Mouse (Mus musculus) MEL (cell line): ENCODE measurements around the gene Akap11. TPM values are rescaled to one million over a fixed set of nuclear protein-coding genes. Genes with fewer than 3 reads are reported as not detected.

Experiments
- DNase-seq: peaks from one replicate; pipeline ENCODE4 v3.0.0; 2011; ENCODE audit warnings: low read depth, low spot score
- H3K27ac ChIP-seq: 2 replicates; pipeline ENCODE4 v1.5.1; 2012; ENCODE audit warnings: low read depth, mild to moderate bottlenecking, control low read depth, low read length, moderate library complexity; ENCODE audit not compliant: control insufficient read depth
- H3K27me3 ChIP-seq, 2 experiments: fragments of 150-350 bp in 1 of 2; sonication (generic) in 1 of 2; 2 replicates each; pipeline ENCODE4 v1.6.1; 2012; ENCODE audit warnings: low read length in 2 of 2, mild to moderate bottlenecking in 2 of 2, improper control_type of control experiment in 1 of 2, moderate library complexity in 1 of 2; ENCODE audit not compliant: insufficient read depth in 2 of 2, control insufficient read depth in 1 of 2
- H3K36me3 ChIP-seq, 2 experiments: 2 replicates each; pipeline ENCODE4 v1.6.1; 2012 to 2014; ENCODE audit warnings: low read length in 2 of 2, improper control_type of control experiment in 1 of 2, inconsistent platforms in 1 of 2, mild to moderate bottlenecking in 1 of 2; ENCODE audit not compliant: insufficient read depth in 2 of 2, control insufficient read depth in 1 of 2
- H3K4me1 ChIP-seq, 2 experiments: fragments of 150-350 bp in 1 of 2; sonication (generic) in 1 of 2; 2 replicates each; pipeline ENCODE4 v1.6.1; 2012; ENCODE audit warnings: low read length in 2 of 2, improper control_type of control experiment in 1 of 2, mild to moderate bottlenecking in 1 of 2; ENCODE audit not compliant: insufficient read depth in 2 of 2, control insufficient read depth in 1 of 2
- H3K4me3 ChIP-seq, 2 experiments: fragments of 150-350 bp in 1 of 2; sonication (generic) in 1 of 2; 2 replicates each; pipeline ENCODE4 v1.5.1; 2012; ENCODE audit warnings: low read depth in 2 of 2, low read length in 2 of 2, mild to moderate bottlenecking in 2 of 2, moderate library complexity in 2 of 2, control low read depth in 1 of 2, improper control_type of control experiment in 1 of 2; ENCODE audit not compliant: control insufficient read depth in 1 of 2, insufficient read depth in 1 of 2
- H3K79me2 ChIP-seq: 2 replicates; pipeline ENCODE4 v1.6.1; 2012; ENCODE audit warnings: mild to moderate bottlenecking, low read length, moderate library complexity; ENCODE audit not compliant: control insufficient read depth, poor library complexity, insufficient read depth
- H3K9ac ChIP-seq: 2 replicates; pipeline ENCODE4 v1.6.1; 2012; ENCODE audit warnings: low read depth, mild to moderate bottlenecking, control low read depth, low read length, moderate library complexity; ENCODE audit not compliant: control insufficient read depth, poor library complexity, severe bottlenecking
- H3K9me3 ChIP-seq: fragments of 150-350 bp; sonication (generic); replicated peaks from 2 replicates; pipeline ENCODE4 v1.6.1; 2012; ENCODE audit warnings: mild to moderate bottlenecking, low read length, improper control_type of control experiment, moderate library complexity; ENCODE audit not compliant: insufficient read depth
- CTCF ChIP-seq, 3 experiments: IDR thresholded peaks in 2 of 3; conservative IDR thresholded peaks in 1 of 3; 2 replicates each; pipeline ENCODE4 v1.5.1; 2011 to 2012; ENCODE audit warnings: low read length in 3 of 3, low read depth in 2 of 3, mild to moderate bottlenecking in 2 of 3, improper control_type of control experiment in 1 of 3, inconsistent platforms in 1 of 3, mixed read lengths in 1 of 3, moderate library complexity in 1 of 3; ENCODE audit not compliant: control insufficient read depth in 1 of 3, insufficient read depth in 1 of 3, poor library complexity in 1 of 3, severe bottlenecking in 1 of 3
- ELF1 ChIP-seq: IDR thresholded peaks from 2 replicates; pipeline ENCODE4 v1.6.1; 2014; ENCODE audit warnings: low read depth, mild to moderate bottlenecking, inconsistent platforms, low read length, improper control_type of control experiment, moderate library complexity
- JUND ChIP-seq: IDR thresholded peaks from 2 replicates; pipeline ENCODE4 v1.6.1; 2011; ENCODE audit warnings: low read depth, mild to moderate bottlenecking, improper control_type of control experiment, low read length
- MEF2A ChIP-seq: IDR thresholded peaks from 2 replicates; pipeline ENCODE4 v1.6.1; 2014; ENCODE audit warnings: low read depth, mild to moderate bottlenecking, inconsistent platforms, low read length, improper control_type of control experiment; ENCODE audit not compliant: poor library complexity, insufficient replicate concordance, severe bottlenecking; ENCODE audit errors: extremely low read depth
- MXI1 ChIP-seq: IDR thresholded peaks from 2 replicates; pipeline ENCODE4 v1.6.1; 2011; ENCODE audit warnings: mild to moderate bottlenecking, low read depth, low read length, improper control_type of control experiment
- MYC ChIP-seq: IDR thresholded peaks from 2 replicates; pipeline ENCODE4 v1.6.1; 2011; ENCODE audit warnings: low read depth, mild to moderate bottlenecking, low read length, improper control_type of control experiment, moderate library complexity
- NRF1 ChIP-seq: IDR thresholded peaks from 2 replicates; pipeline ENCODE4 v1.6.1; 2014; ENCODE audit warnings: low read depth, mild to moderate bottlenecking, inconsistent platforms, low read length, improper control_type of control experiment, moderate library complexity; ENCODE audit not compliant: poor library complexity, insufficient read depth, severe bottlenecking
- POLR2AphosphoS2 ChIP-seq: IDR thresholded peaks from 2 replicates; pipeline ENCODE4 v1.6.1; 2011; ENCODE audit warnings: low read length, improper control_type of control experiment
- RAD21 ChIP-seq: IDR thresholded peaks from 2 replicates; pipeline ENCODE4 v1.6.1; 2011; ENCODE audit warnings: mild to moderate bottlenecking, low read depth, low read length, improper control_type of control experiment
- TAL1 ChIP-seq: IDR thresholded peaks from 2 replicates; pipeline ENCODE4 v1.6.1; 2012; ENCODE audit warnings: mild to moderate bottlenecking, inconsistent platforms, low read length, moderate library complexity, mixed read lengths
- TCF12 ChIP-seq: IDR thresholded peaks from 2 replicates; pipeline ENCODE4 v1.6.1; 2014; ENCODE audit warnings: low read depth, mild to moderate bottlenecking, inconsistent platforms, low read length, improper control_type of control experiment, moderate library complexity
- UBTF ChIP-seq: IDR thresholded peaks from 2 replicates; pipeline ENCODE4 v1.6.1; 2012; ENCODE audit warnings: low read depth, mild to moderate bottlenecking, inconsistent platforms, low read length, improper control_type of control experiment, moderate library complexity, borderline replicate concordance; ENCODE audit not compliant: insufficient read depth
- USF1 ChIP-seq: IDR thresholded peaks from 2 replicates; pipeline ENCODE4 v1.6.1; 2014; ENCODE audit warnings: low read depth, mild to moderate bottlenecking, inconsistent platforms, low read length, improper control_type of control experiment, moderate library complexity
- ZMIZ1 ChIP-seq: IDR thresholded peaks from 2 replicates; pipeline ENCODE4 v1.6.1; 2012; ENCODE audit warnings: low read depth, mild to moderate bottlenecking, inconsistent platforms, low read length, improper control_type of control experiment, moderate library complexity
- polyA plus RNA-seq, 2 experiments: library from polyadenylated mRNA; stranded (reverse) in 1 of 2; unstranded in 1 of 2; fragments of >175 nt in 1 of 2; fragments of >200 nt in 1 of 2; gene quantifications; 2 replicates each; pipeline versions ENCODE4 v1.2.1 to v1.2.4; 2012; ENCODE audit warnings: low replicate concordance in 2 of 2, low read depth in 1 of 2; ENCODE audit not compliant: insufficient read length in 2 of 2, insufficient read depth in 1 of 2, missing spikeins in 1 of 2
- total RNA-seq: library from RNA; depleted of rRNA; stranded (reverse); fragments of 300-350 nt; gene quantifications from 2 replicates; pipeline ENCODE4 v1.2.3, GENCODE M21; 2012

The Akap11 gene
- total and polyA plus RNA-seq, 3 experiments = 13.0 to 25.4 (median 17.1) TPM

DNA sequence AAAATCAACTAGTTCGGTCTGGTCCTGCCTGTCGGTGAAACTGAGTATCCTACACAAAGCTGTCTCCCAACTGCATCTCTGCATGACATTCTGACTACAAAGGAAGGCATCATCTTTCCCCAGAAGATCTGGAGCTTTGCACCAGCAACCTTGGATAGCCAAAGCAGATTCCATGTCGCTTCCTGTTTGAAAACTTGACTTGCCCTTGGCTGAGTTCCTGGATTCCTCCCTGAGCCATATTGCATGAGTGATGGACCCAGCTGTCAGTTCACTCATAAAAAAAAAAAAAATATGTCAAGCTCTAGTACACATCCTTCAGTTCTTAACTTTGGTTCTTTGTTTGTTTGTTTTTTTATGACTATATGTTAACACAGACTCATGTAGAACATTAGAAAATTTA lies 4.7 kb upstream of the Akap11 start:
- Histone ChIP-seq H3K79me2 (peaks cover 3% of the 10 kb centered on the region), H3K4me1 (peaks cover 0 to 8% of the 10 kb centered on the region in 2 experiments; a peak in 1 of 4 replicates), H3K9ac (no peak overlapping the region), H3K4me3 (no peak overlapping the region), H3K27me3 (no peaks in the 10 kb centered on the region), H3K27ac (no peak overlapping the region), H3K9me3 (no peaks in the 10 kb centered on the region), H3K36me3 (peaks cover 0 to 5% of the 10 kb centered on the region in 2 experiments; a peak in 2 of 4 replicates)
- no peak for DNase-seq
- TF ChIP-seq JUND = no peak

DNA sequence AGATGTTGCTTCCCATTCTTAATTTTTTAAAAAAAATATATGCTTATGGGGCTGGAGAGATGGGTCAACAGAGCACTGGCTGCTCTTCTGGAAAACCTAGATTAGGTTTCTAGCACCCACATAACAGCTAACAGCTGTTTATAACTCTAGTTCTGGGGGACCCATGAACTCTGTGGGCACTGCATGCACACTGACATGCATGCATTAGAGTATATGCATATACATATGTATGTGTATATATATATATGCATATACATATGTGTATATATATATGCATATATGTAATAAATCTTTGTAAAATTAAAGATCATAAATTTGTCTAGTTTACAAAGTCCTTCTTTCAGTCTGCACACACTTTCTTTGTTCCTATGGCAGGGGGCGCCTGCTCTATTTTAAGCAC lies 3.2 kb upstream of the Akap11 start:
- Histone ChIP-seq H3K9ac (no peak overlapping the region), H3K4me1 (peaks cover 0 to 8% of the 10 kb centered on the region in 2 experiments; a peak in 1 of 4 replicates), H3K36me3 (peaks cover 0 to 7% of the 10 kb centered on the region in 2 experiments; a peak in 2 of 4 replicates), H3K27ac (no peak overlapping the region), H3K79me2 (peaks cover 10% of the 10 kb centered on the region), H3K4me3 (no peak overlapping the region), H3K27me3 (no peaks in the 10 kb centered on the region), H3K9me3 (no peaks in the 10 kb centered on the region)
- no peak for TF ChIP-seq ZMIZ1
- TF ChIP-seq TAL1 = no peak
- no peak for TF ChIP-seq UBTF
- no peak for TF ChIP-seq MYC
- no peak for TF ChIP-seq ELF1
- no peak for TF ChIP-seq RAD21
- DNase-seq = no peak

DNA sequence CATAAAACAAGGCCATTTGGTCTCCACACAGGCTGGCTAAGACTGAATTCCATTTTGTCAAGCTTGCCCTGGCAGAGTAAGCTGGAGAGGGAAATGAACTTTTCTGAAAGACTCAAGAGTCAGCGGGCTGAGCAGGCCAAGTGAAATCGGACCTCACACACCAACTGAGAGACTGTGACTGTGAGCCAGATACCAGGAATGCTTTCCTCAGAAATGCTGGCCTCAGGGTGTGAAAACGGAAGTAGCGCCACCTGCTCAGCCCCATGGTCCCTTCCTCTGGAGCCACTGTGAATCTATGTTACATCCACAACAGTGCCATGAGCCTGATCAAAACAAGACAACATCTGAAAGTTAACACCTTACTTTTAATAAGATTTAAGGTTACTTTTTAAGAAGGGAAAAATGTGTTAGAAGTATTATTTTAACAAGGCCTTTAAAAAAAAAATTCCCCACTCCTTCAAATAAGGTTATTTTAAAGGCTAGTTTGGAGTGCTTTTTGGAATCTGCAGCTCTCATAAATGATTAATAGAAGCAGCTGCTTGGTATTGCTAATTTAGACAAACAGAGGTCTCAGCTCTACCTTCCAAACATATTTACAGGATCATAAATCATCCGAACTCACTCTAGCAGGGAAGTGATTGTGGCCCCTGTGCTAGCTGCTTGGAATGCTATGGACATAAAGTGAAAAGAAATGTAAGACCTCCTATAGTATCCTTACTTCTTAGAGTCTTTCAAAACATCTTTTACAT lies 2.1 kb upstream of the Akap11 start:
- H3K4me1 ChIP-seq = peaks cover 0 to 8% of the 10 kb centered on the region in 2 experiments; a peak in 1 of 4 replicates
- TF ChIP-seq MXI1 (no peak), TCF12 (no peak), USF1 (no peak), POLR2AphosphoS2 (no peak), TAL1 (no peak), NRF1 (no peak), CTCF (IDR thresholded peaks at IDR 0.05 in 2 of 3, conservative IDR thresholded peaks at IDR 0.05 in 1 of 3; ENCODE audit: control insufficient read depth in 1 of 3, insufficient read depth in 1 of 3, low read depth in 2 of 3, low read length in 3 of 3, poor library complexity in 1 of 3, severe bottlenecking in 1 of 3) (no peak), MEF2A (no peak), JUND (no peak)
- DNase-seq = no peak
- no peaks in the 10 kb centered on the region for H3K27me3 ChIP-seq
- peaks cover 17% of the 10 kb centered on the region for H3K79me2 ChIP-seq
- H3K9me3 ChIP-seq = no peaks in the 10 kb centered on the region
- no peak overlapping the region for H3K9ac ChIP-seq
- H3K36me3 ChIP-seq = peaks cover 0 to 7% of the 10 kb centered on the region in 2 experiments; a peak in 2 of 4 replicates
- no peak overlapping the region for H3K4me3 ChIP-seq
- no peak overlapping the region for H3K27ac ChIP-seq
